Mouse (Mus musculus) C2C12 (cell line): ENCODE data around the gene Zfhx3. TPM values are rescaled to one million over a fixed set of nuclear protein-coding genes. Genes with fewer than 3 reads are reported as not detected.

ENCODE experiments used
- H3K27me3 ChIP-seq: one replicate; pipeline ENCODE4 v1.6.1; 2011; ENCODE audit not compliant: control insufficient read depth, insufficient read depth, insufficient read length
- H3K36me3 ChIP-seq: one replicate; pipeline ENCODE4 v1.6.1; 2011; ENCODE audit not compliant: control insufficient read depth, insufficient read depth
- H3K4me3 ChIP-seq: one replicate; pipeline ENCODE4 v1.5.1; 2011; ENCODE audit warnings: mild to moderate bottlenecking, control low read depth; ENCODE audit not compliant: poor library complexity, insufficient read depth, severe bottlenecking
- H3K79me2 ChIP-seq: one replicate; pipeline ENCODE4 v1.6.1; 2011; ENCODE audit not compliant: control insufficient read depth, insufficient read depth
- H3K79me3 ChIP-seq: one replicate; pipeline ENCODE4 v1.6.1; 2011; ENCODE audit warnings: low read depth, control low read depth
- H3ac ChIP-seq: one replicate; pipeline ENCODE3; 2011; ENCODE audit warnings: low read depth; ENCODE audit not compliant: control insufficient read depth, insufficient read length
- CEBPB ChIP-seq: IDR thresholded peaks from one replicate; pipeline ENCODE4 v1.6.1; 2011; ENCODE audit warnings: low read depth, mild to moderate bottlenecking, control low read depth, moderate library complexity
- CTCF ChIP-seq: IDR thresholded peaks from one replicate; pipeline ENCODE4 v1.5.1; 2011; ENCODE audit not compliant: control insufficient read depth, insufficient read depth, insufficient read length
- FOSL1 ChIP-seq: IDR thresholded peaks from one replicate; pipeline ENCODE4 v1.8.0; 2011; ENCODE audit warnings: mild to moderate bottlenecking, low read length; ENCODE audit not compliant: poor library complexity, insufficient read depth, severe bottlenecking
- MAX ChIP-seq: IDR thresholded peaks from one replicate; pipeline ENCODE4 v1.6.1; 2011; ENCODE audit warnings: mild to moderate bottlenecking, control low read depth
- MYOD1 ChIP-seq: IDR thresholded peaks from one replicate; pipeline ENCODE4 v1.6.1; 2011; ENCODE audit warnings: low read depth; ENCODE audit not compliant: control insufficient read depth, insufficient read length
- MYOG ChIP-seq: IDR thresholded peaks from one replicate; pipeline ENCODE4 v1.6.1; 2011; ENCODE audit not compliant: control insufficient read depth, insufficient read length; ENCODE audit errors: extremely low read depth
- USF1 ChIP-seq: IDR thresholded peaks from one replicate; pipeline ENCODE4 v1.6.1; 2011; ENCODE audit warnings: low read depth, mild to moderate bottlenecking, control low read depth, moderate library complexity
- polyA plus RNA-seq: library from polyadenylated mRNA; unstranded; fragments of >200 nt; fragmentation: generic; extraction: Trizol; gene quantifications from one replicate; pipeline ENCODE4 v1.2.1, GENCODE M21; 2012; ENCODE audit warnings: missing spikeins

The Zfhx3 gene
- polyA plus RNA-seq, 1 experiment, result 4.3 TPM

DNA sequence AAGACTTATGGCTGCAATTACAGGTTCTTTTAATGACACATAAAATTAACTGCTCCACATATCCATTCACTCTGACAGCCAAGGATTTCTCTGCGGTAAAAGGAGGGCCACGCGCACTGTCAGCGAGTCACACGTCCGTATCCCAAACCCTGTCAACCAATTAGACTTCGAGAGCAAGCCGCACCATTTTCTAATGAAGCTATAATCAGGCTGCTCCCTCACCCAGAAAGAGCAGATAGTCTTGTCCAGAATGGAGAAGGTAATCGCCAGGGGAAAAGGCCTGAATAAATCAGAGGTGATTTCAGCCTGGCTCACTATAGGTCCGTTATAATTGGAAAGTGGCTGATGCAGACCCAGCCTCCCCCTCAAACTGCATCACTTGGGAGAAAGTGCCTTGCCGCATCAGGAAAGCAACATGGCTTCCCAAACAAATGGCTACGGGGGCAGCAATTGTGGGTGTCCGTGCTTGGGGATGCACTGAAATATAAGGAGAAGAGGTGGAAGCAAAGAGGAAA, 494.9 kb downstream of the Zfhx3 start:
- Histone ChIP-seq H3K79me3 (no peaks in the 10 kb centered on the region), H3ac (no peak overlapping the region), H3K36me3 (no peaks in the 10 kb centered on the region), H3K4me3 (no peak overlapping the region), H3K27me3 (no peaks in the 10 kb centered on the region), H3K79me2 (no peaks in the 10 kb centered on the region)
- TF ChIP-seq MYOD1 (no peak), MYOG (no peak), CEBPB (no peak), MAX (no peak), USF1 (no peak), CTCF (no peak), FOSL1 (no peak)

DNA sequence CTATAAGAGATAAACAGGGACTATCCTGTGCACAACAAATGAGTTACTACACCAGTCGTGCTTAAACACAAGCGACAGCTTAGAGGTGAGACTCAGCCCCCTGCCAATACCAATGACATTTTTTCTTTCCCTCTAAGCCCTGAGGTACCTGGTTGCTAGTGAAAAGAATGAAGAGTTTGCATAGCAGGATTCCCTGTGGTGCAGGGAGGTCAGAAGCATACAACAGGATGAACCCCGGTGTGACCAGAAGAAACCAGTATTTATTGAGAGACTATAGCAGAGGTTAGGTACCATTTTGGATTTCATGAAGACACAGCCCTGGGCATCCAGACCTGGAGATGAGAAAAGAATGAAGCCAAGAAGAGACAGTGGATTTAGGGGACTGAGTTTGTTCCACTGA, 498.0 kb downstream of the Zfhx3 start:
- no peak overlapping the region for H3K4me3 ChIP-seq
- H3ac ChIP-seq, result no peak overlapping the region
- no peak for TF ChIP-seq MYOD1
- no peak for TF ChIP-seq MAX
- H3K36me3 ChIP-seq, result no peaks in the 10 kb centered on the region
- no peaks in the 10 kb centered on the region for H3K27me3 ChIP-seq
- no peaks in the 10 kb centered on the region for H3K79me2 ChIP-seq
- H3K79me3 ChIP-seq, result no peaks in the 10 kb centered on the region

DNA sequence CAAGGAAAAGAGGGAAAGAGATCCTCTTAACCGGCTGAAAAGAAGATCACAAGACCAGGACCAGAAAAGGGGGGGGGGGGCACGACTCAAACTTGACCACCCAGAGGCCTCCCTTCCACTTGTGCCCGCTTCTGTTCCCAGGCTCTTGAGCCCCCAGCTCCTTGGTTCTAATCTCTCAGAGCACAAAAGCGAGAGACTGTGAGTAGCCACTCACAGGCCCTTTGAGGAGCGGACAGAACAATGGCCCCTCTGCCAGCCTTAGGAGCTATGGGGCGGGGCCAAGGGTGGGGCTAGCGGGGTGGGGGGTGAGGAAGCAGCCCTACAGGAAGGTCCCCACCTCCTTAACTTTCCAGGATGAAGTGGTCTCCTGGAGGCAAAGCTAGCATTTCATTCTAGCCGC, 508.4 kb downstream of the Zfhx3 start:
- Histone ChIP-seq H3K79me3 (no peaks in the 10 kb centered on the region), H3K4me3 (no peak overlapping the region), H3K79me2 (no peaks in the 10 kb centered on the region), H3ac (no peak overlapping the region), H3K36me3 (no peaks in the 10 kb centered on the region), H3K27me3 (no peaks in the 10 kb centered on the region)
- no peak for TF ChIP-seq MYOG
- TF ChIP-seq FOSL1, result no peak
- no peak for TF ChIP-seq MYOD1
- TF ChIP-seq MAX, result no peak
- no peak for TF ChIP-seq CEBPB
- TF ChIP-seq USF1, result no peak
- no peak for TF ChIP-seq CTCF

DNA sequence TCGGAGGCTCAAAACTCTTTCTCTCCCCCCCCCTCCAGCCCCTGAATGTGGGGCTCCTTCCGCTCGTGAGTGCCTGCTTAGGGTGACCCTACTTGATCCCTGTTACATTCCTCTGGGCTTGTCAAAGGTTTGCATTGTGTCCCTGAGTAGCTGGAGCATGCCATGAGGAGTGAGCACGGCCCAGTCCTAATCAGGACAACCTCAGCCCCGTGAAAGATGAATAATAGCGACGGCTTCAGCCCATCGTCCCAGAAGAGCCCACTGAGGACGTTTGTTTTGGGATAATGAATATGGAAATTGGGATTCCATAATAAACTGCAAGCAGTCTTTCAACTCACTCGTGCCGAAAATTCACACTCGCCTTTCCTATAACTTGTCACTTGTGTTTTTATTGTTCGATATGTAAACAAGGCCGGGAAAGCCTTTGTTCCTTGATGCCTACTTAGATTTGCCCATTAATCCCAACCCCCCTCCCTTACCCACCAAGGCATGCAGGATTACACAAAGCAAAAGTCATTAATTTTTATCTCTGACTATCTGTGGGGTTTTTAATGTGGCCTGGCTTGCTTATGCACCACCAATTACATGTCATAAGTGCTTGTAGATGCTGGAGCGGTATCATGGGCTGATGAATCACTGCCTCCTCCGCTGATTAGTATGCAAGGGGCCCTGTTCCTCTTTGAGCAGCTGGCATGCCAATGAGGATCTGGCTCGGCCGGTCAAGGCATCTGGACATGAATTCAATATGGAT, 512.3 kb downstream of the Zfhx3 start:
- Histone ChIP-seq H3K27me3 (no peaks in the 10 kb centered on the region), H3K4me3 (no peak overlapping the region), H3K79me2 (no peaks in the 10 kb centered on the region), H3K36me3 (no peaks in the 10 kb centered on the region), H3K79me3 (no peaks in the 10 kb centered on the region), H3ac (no peak overlapping the region)
- no peak for TF ChIP-seq FOSL1
- TF ChIP-seq MYOD1, result no peak
- no peak for TF ChIP-seq CEBPB
- no peak for TF ChIP-seq MYOG
- no peak for TF ChIP-seq MAX
- no peak for TF ChIP-seq USF1
- TF ChIP-seq CTCF, result no peak

DNA sequence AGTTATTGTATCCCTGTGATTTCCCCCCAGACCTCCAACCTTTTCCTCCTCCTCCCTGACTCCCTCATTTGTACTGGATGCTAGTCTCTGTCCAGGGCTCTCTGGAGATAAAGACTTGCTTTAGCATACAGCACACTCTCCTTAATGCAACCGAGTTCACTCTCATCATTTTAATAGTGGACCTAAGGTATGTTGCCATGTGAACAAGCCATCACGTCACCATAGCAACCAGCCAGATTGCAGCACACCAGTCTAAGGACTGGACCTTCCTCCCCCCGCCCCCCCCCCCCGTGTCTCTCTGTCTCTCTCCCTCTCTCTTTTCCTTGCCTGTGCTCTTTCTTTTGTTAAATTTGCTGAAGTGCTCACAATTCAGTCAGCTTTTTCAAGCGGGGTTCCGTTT, 524.2 kb downstream of the Zfhx3 start:
- H3K79me3 ChIP-seq, result no peaks in the 10 kb centered on the region
- no peaks in the 10 kb centered on the region for H3K79me2 ChIP-seq
- no peak overlapping the region for H3ac ChIP-seq
- TF ChIP-seq USF1 (no peak), MYOG (no peak)
- H3K4me3 ChIP-seq, result no peak overlapping the region
- no peaks in the 10 kb centered on the region for H3K36me3 ChIP-seq
- H3K27me3 ChIP-seq, result no peaks in the 10 kb centered on the region
